Mouse (Mus musculus) liver, postnatal 0 days (tissue): ENCODE results near the gene Pold1.

Experiments
- CTCF ChIP-seq: sonication (generic); IDR thresholded peaks from 2 replicates; pipeline ENCODE4 v1.5.1; 2016; ENCODE audit warnings: antibody characterized with exemption, low read depth
- EP300 ChIP-seq: IDR thresholded peaks from 2 replicates; pipeline ENCODE4 v1.6.1; 2016; ENCODE audit warnings: antibody characterized with exemption, low read depth, mild to moderate bottlenecking

GRCm38 (mm10) chr7:44596996-44597538 is 48.4 kb upstream of the Pold1 start:
- TF ChIP-seq CTCF (no peak), EP300 (no peak)
